Mouse (Mus musculus) heart, embryonic 15.5 days (tissue): ENCODE results near the gene Osbpl11. TPM values are rescaled to one million over a fixed set of nuclear protein-coding genes. Genes with fewer than 3 reads are reported as not detected.
A peak's percentile ranks its signal among the peaks of the same experiment; 100 is the strongest.
"Not testable (repeated sequence)": the region's sequence is repeated elsewhere in the genome, so short reads cannot be mapped to it uniquely, and the experiment has no call there.

Experiments
- ATAC-seq: fragments of 200-750 bp; cut with Nextera tagmentation; replicated peaks from 2 replicates; pipeline ENCODE4 v1.8.0; 2017; ENCODE audit warnings: low read depth, moderate TSS enrichment; ENCODE audit not compliant: insufficient number of reproducible peaks, insufficient read depth, low FRiP score
- H3K27ac ChIP-seq: fragments of 300-500 bp; sonication (generic); 2 replicates; pipeline ENCODE4 v1.5.1; 2015; ENCODE audit warnings: mild to moderate bottlenecking, inconsistent platforms
- H3K27me3 ChIP-seq: fragments of 300-500 bp; sonication (generic); 2 replicates; pipeline ENCODE4 v1.6.1; 2015; ENCODE audit warnings: inconsistent platforms
- H3K36me3 ChIP-seq: fragments of 300-500 bp; sonication (generic); 2 replicates; pipeline ENCODE4 v1.6.1; 2015; ENCODE audit warnings: mild to moderate bottlenecking, inconsistent platforms
- H3K4me1 ChIP-seq: fragments of 300-500 bp; sonication (generic); replicated peaks from 2 replicates; pipeline ENCODE4 v1.6.1; 2015; ENCODE audit warnings: inconsistent platforms
- H3K4me2 ChIP-seq: fragments of 300-500 bp; sonication (generic); 2 replicates; pipeline ENCODE4 v1.6.1; 2015; ENCODE audit warnings: inconsistent platforms, mild to moderate bottlenecking, moderate library complexity
- H3K4me3 ChIP-seq: fragments of 300-500 bp; sonication (generic); 2 replicates; pipeline ENCODE4 v1.5.1; 2015; ENCODE audit warnings: mild to moderate bottlenecking, inconsistent platforms
- H3K9ac ChIP-seq: fragments of 300-500 bp; sonication (generic); 2 replicates; pipeline ENCODE4 v1.6.1; 2015; ENCODE audit warnings: mild to moderate bottlenecking, inconsistent platforms
- H3K9me3 ChIP-seq: fragments of 300-500 bp; sonication (generic); replicated peaks from 2 replicates; pipeline ENCODE4 v1.6.1; 2016; ENCODE audit warnings: inconsistent platforms
- WGBS: fragments of 180-500 bp; shearing (Covaris S2); methylation state at CpG from one replicate; pipeline ENCODE4 v1.1.7; 2015; ENCODE audit warnings: mixed read lengths; 5-methylcytosine and 5-hydroxymethylcytosine counted together
- polyA plus RNA-seq: library from polyadenylated mRNA; unstranded; fragments of >200 nt; fragmentation: Nextera tagmentation; extraction: Ambion mirVana; gene quantifications from 2 replicates; pipeline ENCODE4 v1.2.1, GENCODE M21; 2015

Gene Osbpl11
- 14.2 and 17.4 TPM in 2 replicates for polyA plus RNA-seq

DNA sequence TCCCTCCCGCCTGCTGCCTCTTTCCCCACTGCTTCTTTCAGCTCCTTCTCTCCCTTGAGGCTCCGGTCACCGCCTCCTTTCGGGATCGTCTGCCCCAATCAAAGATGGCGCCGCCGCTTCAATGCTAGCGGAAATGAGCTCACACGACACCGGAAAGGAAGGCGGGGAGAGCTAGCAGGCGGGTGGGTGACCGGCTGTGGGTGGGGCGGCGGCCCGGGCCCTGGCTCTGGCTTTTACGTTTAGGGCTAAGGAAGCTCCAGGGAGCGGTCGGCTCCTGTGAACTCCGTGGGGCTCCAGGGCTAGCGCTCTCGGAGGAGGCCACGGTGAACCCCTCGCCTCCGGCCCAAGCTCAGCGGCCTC is at the start of gene Osbpl11:
Osbpl11 (plus strand) TSS at position 171 of the 360 bp plus-strand sequence.
- WGBS = 1% methylated on average over 27 of the region's 27 CpGs
- no peaks in the 10 kb centered on the region for H3K9me3 ChIP-seq
- no peaks in the 10 kb centered on the region for H3K36me3 ChIP-seq
- peak within 1 kb of the TSS; percentile 99 for H3K4me3 ChIP-seq
- peak within 1 kb of the TSS; percentile 85 for H3K4me2 ChIP-seq
- H3K27me3 ChIP-seq = no peaks in the 10 kb centered on the region
- H3K27ac ChIP-seq = peak within 1 kb of the TSS; percentile 95
- peak within 1 kb of the TSS; percentile 96 for H3K9ac ChIP-seq
- H3K4me1 ChIP-seq = peaks cover 21% of the 10 kb centered on the region
- ATAC-seq = peak; percentile 94

DNA sequence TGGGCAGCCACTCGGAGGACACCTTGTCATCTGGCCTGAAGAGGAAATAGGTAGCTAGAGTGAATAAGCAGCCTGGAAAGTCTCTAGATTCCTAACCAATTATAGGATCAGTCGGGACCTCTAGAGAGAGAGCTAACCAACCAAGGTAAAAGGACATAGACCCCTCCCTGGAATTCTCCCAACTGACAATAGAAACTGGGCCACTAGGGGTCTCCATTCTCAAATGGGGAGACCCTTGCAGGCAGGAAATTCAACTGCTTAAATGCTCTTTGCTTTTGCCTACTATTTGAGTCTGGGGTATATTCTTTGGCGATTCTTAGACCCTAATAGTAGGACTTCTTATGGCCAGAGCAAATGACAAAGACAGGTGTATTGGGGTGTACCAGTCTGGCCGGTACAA is 49.7 kb upstream of the Osbpl11 start:
- Histone ChIP-seq H3K4me3 (no peak overlapping the region), H3K27ac (no peak overlapping the region), H3K4me2 (no peak overlapping the region), H3K36me3 (no peaks in the 10 kb centered on the region), H3K27me3 (no peaks in the 10 kb centered on the region), H3K9me3 (no peaks in the 10 kb centered on the region), H3K4me1 (peaks cover 7% of the 10 kb centered on the region), H3K9ac (no peak overlapping the region)
- WGBS = 55% methylated on average over 4 of the region's 4 CpGs
- no peak for ATAC-seq

DNA sequence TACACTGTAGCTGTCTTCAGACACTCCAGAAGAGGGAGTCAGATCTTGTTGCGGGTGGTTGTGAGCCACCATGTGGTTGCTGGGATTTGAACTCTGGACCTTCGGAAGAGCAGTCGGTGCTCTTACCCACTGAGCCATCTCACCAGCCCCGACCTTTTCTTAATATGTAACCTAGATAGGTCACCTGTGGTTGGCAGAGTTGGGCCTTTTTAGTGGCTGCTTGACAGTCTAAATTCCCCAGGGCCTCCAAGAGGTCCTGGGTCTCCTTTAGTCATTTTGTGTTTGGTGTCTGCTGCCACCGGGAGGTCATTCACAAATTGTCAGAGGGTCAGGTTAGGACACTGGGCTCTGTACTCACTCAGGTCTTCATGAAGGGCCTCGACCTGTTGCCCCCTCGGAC is 45.8 kb upstream of the Osbpl11 start:
- WGBS = 80% methylated on average over 7 of the region's 7 CpGs
- H3K27ac ChIP-seq, H3K9me3 ChIP-seq, H3K27me3 ChIP-seq, ATAC-seq, H3K4me1 ChIP-seq, H3K4me3 ChIP-seq, H3K9ac ChIP-seq, H3K4me2 ChIP-seq, H3K36me3 ChIP-seq: not testable (repeated sequence)

DNA sequence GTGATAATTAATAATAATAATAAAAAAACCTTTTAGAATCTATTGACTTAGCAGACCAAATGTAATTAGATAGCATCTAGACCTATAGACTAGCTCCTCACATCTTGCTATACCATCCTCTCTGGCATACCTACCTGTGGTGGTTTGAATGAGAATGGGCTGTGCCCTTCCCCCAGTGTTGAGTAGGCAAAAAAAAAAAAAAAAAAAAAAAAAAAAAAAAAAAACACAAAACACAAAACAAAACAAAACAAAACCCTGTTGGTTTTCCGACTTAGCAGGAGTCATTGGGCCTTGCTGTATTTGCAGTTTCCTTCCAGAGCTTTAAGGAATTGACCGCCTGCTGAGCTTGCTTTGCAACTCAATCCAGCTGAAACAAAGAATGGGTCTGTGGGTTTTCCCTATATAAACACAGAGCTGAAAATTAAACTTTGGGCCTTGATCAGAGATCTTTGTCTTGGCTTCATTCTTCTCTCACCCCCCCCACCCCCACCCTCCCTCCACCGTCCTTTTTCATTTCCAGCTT is 43.1 kb upstream of the Osbpl11 start:
- Histone ChIP-seq H3K4me2 (no peak overlapping the region), H3K36me3 (no peaks in the 10 kb centered on the region), H3K9me3 (no peaks in the 10 kb centered on the region), H3K4me3 (no peak overlapping the region), H3K4me1 (no peaks in the 10 kb centered on the region), H3K27me3 (no peaks in the 10 kb centered on the region), H3K27ac (no peak overlapping the region), H3K9ac (no peak overlapping the region)
- WGBS = 71% methylated on average over 3 of the region's 3 CpGs
- ATAC-seq = no peak

DNA sequence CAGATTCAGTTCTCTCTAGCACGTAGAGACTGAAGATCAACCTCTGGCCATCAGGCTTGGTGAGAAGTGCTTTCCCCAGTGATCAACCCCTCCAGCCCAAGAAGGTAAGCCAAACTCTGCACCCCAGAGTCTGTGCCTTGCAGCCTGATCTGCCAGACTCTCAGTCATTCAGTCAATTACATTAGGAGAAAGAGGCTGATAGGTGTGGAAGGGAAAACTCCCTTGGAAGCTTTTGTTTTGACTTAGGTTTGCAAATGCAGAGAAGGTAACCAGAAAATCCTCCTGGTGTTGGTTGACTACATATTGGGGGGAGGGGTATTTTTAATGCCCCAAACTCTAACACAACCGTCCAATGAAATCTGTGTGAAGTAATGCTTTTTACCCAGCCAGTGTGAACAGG is 41.4 kb upstream of the Osbpl11 start:
- Histone ChIP-seq H3K4me1 (no peaks in the 10 kb centered on the region), H3K4me2 (no peak overlapping the region), H3K27me3 (no peaks in the 10 kb centered on the region), H3K9ac (no peak overlapping the region), H3K36me3 (no peaks in the 10 kb centered on the region), H3K27ac (no peak overlapping the region), H3K4me3 (no peak overlapping the region), H3K9me3 (no peaks in the 10 kb centered on the region)
- WGBS = 70% methylated on average over 2 of the region's 2 CpGs
- no peak for ATAC-seq

DNA sequence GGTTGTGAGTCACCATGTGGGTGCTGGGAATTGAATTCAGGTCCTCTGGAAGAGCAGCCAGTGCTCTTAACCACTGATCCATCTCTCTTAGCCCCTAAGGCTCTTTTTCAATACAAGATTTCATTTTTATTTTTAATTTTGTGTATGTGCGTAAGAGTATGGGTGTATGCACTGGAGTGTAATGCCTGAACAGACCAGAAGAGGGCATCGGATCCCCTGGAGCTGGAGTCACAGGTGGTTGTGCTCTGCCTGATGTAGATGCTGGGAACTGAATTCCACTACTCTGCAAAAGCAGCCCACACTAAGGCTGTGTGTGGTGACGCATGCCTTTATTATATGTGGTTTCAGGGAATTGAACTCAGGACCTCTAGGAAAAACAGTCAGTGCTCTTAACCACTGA is 38.7 kb upstream of the Osbpl11 start:
- no peaks in the 10 kb centered on the region for H3K9me3 ChIP-seq
- H3K4me3 ChIP-seq = no peak overlapping the region
- ATAC-seq = no peak
- no peak overlapping the region for H3K4me2 ChIP-seq
- H3K9ac ChIP-seq = no peak overlapping the region
- no peaks in the 10 kb centered on the region for H3K27me3 ChIP-seq
- H3K36me3 ChIP-seq = no peaks in the 10 kb centered on the region
- whole genome bisulfite sequencing = 93% methylated on average over 3 of the region's 3 CpGs
- no peaks in the 10 kb centered on the region for H3K4me1 ChIP-seq
- H3K27ac ChIP-seq = no peak overlapping the region

DNA sequence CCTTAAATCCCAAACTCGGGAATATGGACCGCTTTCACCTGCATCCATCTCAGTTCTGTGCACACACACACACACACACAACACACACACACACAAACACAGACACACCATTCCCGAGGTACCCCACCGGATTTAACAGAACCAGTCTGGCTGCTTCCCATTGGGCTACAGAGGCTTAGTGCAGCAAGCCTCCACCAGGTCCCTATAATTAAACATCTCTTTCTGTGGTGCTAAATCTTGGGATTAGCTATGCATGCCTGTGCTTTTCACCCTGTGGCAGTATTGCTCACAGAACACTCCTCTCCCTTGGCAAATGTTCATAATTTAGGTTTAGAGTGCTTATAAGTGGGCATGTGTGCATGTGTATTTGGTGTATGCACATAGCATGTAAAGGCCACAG is 36.7 kb upstream of the Osbpl11 start:
- Histone ChIP-seq H3K4me1 (no peaks in the 10 kb centered on the region), H3K9me3 (no peaks in the 10 kb centered on the region), H3K4me3 (no peak overlapping the region), H3K9ac (no peak overlapping the region), H3K27ac (no peak overlapping the region), H3K27me3 (no peaks in the 10 kb centered on the region), H3K36me3 (no peaks in the 10 kb centered on the region), H3K4me2 (no peak overlapping the region)
- no peak for ATAC-seq
- WGBS = 83% methylated on average over 4 of the region's 4 CpGs

DNA sequence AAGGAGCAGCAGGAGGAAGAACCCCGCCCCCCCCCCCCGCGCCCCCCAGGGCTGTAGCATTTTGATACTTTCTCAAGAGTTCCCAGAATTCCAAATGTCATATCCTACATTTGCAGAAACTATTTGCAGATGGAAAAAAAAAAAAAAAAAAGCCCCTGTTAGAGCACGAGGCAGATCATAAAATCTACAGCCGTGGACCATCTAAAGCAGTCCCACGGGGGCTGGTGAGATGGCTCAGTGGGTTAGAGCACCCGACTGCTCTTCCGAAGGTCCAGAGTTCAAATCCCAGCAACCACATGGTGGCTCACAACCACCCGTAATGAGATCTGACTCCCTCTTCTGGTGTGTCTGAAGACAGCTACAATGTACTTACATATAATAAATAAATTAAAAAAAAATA is 34.0 kb upstream of the Osbpl11 start:
- not testable (repeated sequence) for H3K4me3 ChIP-seq, H3K9ac ChIP-seq, ATAC-seq, H3K4me2 ChIP-seq, H3K36me3 ChIP-seq, H3K27ac ChIP-seq, H3K4me1 ChIP-seq, H3K9me3 ChIP-seq, H3K27me3 ChIP-seq
- 77% methylated on average over 9 of the region's 9 CpGs for WGBS

DNA sequence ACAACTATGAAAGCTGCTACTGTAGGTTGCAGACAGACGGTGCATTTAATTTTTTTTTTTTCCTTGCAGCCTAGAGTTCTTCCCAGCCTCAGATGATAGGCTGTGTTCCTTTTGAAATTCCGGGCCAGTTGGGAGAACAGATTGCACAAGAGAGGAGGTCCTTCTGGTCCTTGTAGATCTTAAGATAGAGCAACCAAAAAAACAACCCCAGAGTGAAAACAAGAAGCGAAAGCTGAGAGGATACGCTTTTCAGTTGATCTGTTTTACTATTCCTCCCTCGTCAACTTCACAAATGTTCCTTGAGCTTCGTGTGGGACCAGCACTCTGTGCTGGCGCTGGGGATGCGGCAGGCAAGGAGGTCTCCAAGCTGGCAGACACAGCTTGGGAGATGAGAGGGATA is 33.3 kb upstream of the Osbpl11 start:
- Histone ChIP-seq H3K4me3 (no peak overlapping the region), H3K36me3 (no peaks in the 10 kb centered on the region), H3K27ac (no peak overlapping the region), H3K9me3 (no peaks in the 10 kb centered on the region), H3K9ac (no peak overlapping the region), H3K27me3 (no peaks in the 10 kb centered on the region), H3K4me1 (no peaks in the 10 kb centered on the region), H3K4me2 (no peak overlapping the region)
- ATAC-seq = no peak
- WGBS = 66% methylated on average over 8 of the region's 8 CpGs

DNA sequence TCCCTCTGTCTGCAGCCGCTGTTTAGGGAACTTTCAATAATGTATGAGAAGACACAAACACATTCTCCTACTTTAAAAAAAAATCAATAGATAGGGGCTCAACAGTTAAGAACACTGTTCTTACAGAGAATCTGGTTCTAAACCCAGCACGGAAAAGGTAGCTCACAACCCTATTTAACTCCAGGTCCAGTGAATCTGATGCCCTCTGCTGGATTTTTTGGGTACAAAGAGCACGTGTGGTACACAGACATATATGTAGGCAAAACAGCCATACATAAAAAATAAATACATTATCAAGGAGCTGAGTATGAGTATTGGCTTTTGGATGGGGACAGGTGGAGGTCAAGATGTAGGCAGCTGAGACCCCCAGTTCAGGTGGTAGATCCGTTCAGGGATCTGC is 29.9 kb upstream of the Osbpl11 start:
- Histone ChIP-seq H3K9ac (no peak overlapping the region), H3K27me3 (no peaks in the 10 kb centered on the region), H3K36me3 (no peaks in the 10 kb centered on the region), H3K4me1 (no peaks in the 10 kb centered on the region), H3K4me2 (no peak overlapping the region), H3K4me3 (no peak overlapping the region), H3K9me3 (no peaks in the 10 kb centered on the region), H3K27ac (no peak overlapping the region)
- ATAC-seq = no peak
- 46% methylated on average over 4 of the region's 4 CpGs for WGBS

DNA sequence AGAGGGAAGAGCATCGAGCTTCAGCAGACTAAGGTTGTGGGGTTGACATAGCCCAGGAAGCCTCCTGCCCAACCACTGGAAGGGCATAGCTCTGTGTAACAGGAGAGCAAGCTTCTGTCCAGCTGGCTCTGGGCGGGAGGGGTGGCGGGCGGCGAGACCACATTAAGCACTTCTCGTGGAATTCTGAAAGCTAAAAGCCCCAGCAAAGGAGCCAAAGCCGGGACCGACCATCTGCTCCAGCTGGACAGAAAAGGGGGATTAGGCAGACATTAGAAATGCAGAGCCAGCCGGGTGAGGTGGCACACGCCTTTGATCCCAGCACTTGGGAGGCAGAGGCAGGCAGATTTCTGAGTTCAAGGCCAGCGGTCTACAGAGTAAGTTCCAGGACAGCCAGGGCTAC is 26.9 kb upstream of the Osbpl11 start:
- Histone ChIP-seq H3K27me3 (no peaks in the 10 kb centered on the region), H3K4me2 (no peak overlapping the region), H3K9ac (no peak overlapping the region), H3K4me1 (peaks cover under 1% of the 10 kb centered on the region; the same call in 1 of the 2 replicates), H3K36me3 (no peaks in the 10 kb centered on the region), H3K9me3 (no peaks in the 10 kb centered on the region), H3K27ac (no peak overlapping the region), H3K4me3 (no peak overlapping the region)
- WGBS = 91% methylated on average over 11 of the region's 11 CpGs
- no peak for ATAC-seq

DNA sequence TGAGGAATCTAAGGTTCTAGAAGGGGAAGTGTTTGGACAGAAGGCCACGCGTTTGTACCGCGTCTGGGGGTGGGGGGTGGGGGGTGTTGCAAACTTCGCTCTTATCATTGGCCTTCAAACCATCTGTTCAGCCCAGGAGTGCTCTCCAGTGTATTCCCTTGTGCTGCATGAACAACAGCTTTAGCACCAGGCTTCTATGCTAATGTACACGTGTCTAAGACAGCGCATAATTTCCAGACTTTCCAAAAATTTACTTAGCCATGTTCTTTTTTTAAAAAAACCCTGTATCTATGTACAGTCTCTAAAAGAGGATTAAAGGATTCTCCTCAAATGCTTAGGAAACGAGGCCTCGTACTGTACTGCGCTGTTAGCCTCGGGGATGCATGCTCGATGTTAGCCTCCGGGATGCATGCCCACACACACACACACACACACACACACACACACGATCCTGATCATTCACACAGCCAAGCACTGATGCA is 26.2 kb upstream of the Osbpl11 start:
- WGBS = 85% methylated on average over 14 of the region's 14 CpGs
- Histone ChIP-seq H3K9ac (no peak overlapping the region), H3K36me3 (no peaks in the 10 kb centered on the region), H3K4me1 (peaks cover 6% of the 10 kb centered on the region; the same call in 1 of the 2 replicates), H3K27me3 (no peaks in the 10 kb centered on the region), H3K9me3 (no peaks in the 10 kb centered on the region), H3K4me2 (no peak overlapping the region), H3K4me3 (no peak overlapping the region), H3K27ac (no peak overlapping the region)
- no peak for ATAC-seq
